Mouse (Mus musculus) kidney, postnatal 25 days (tissue): ENCODE measurements around the gene Rab31.

Experiments
- DNase-seq, 2 experiments: peaks; one replicate each; pipeline ENCODE4 v3.0.0; 2021; ENCODE audit warnings: mixed read lengths in 2 of 2

The Rab31 gene

DNA sequence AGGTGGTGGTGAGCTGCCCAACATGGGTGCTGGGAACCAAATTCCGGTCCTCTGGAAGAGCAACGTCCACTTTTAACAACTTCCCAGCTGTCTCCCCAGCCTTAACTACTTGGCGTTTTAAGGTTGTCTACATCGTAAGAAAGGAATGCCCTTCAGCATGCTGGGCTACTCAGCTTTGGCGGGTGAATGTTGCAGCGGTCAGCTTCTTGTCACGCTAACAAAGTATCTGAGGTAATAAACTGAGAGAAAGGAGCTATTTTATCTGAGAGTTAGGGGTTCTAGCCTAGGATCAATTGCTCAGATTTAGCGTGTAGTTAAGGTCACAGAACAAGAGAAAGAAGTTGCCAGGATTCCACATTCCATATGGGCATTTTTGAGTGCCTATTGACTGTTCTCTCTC lies 71.2 kb downstream of the Rab31 start:
- DNase-seq = no peak

DNA sequence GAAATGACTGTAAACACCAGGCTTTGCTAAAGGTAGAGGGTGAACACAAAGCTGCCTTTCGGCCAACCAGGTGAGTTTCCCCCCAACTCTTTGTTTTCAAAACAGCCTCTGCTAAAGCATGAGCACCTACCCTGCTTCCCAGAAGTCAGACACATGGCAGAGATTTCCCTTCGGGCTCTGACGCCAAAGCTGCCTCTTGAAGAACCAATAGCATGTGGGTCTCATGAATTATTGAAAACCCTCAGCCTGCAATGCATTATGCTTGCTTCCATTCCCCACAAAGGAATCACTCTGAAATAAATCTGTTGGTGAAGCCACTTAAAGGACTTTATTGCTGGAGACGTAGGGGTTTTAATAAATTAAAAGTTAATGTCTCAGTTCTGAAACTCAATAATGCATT lies 72.5 kb downstream of the Rab31 start:
- DNase-seq = no peak

DNA sequence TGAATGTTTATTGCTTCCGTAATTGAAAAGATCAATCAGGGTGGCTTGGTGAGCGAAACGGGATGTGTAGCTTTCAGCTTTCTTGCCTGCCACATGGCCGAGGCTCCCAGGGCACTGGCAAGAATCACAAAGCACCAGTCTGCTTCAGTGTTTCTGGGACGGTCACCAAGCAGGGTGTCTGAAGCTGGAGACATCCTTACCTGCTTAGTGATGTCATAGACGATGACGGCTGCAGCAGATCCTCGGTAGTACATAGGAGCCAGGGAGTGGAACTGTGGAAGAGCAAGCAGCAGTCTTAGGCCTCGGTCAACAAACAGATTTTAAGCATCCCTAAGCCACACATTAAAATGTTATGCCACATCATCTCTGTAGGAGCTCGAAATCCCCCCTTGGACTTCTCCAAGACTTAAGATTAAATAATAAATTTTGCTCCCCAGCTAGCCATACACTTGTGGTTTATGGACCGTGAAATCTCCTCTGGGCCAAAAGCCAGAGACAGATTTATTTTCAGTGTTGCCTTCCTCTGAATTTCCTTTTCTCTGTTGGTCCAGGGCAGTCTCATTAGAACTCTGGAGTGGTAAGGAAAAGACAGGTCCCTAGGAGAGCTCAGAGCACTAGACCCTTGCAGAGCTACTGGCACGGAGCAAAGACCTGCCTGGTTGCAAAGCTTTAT lies 74.6 kb downstream of the Rab31 start:
- peak; percentile 65 to 75 for DNase-seq

DNA sequence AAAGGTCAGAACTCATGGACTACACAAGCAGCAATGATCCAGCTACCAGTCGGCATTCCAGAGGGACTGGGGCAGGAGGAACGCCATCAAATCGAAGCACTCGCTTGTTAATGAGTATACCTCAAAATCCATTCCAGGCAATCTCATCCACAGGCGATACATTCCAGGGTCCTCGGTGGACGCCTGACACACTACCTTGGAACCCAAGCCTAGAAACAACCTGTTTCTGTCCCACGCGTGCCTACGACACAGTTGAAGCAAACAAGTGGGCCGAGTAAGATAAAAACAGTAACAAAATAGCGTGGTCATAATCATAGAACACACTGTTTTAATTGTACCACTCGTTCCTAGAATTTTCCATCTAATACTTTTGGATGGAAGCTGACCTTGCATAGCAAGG lies 75.6 kb downstream of the Rab31 start:
- no peak for DNase-seq

DNA sequence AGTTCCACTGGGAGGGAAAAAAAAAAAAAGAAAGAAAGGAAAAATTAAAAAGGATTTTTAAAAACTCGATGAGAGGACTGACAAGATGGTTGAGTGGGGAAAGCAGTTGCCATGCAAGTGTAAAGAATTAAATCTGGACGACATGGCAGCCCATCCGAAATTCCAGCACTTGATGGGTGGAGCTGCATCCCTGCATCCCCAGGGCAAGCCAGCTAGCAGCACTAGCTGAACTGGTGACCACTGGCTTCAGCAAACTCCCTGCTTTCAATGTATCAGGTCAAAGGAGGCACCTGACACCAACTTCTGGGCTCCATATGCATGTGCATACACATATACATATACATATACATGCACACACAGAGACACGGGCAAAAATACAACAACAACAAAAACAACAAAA lies 80.3 kb downstream of the Rab31 start:
- DNase-seq = no peak

DNA sequence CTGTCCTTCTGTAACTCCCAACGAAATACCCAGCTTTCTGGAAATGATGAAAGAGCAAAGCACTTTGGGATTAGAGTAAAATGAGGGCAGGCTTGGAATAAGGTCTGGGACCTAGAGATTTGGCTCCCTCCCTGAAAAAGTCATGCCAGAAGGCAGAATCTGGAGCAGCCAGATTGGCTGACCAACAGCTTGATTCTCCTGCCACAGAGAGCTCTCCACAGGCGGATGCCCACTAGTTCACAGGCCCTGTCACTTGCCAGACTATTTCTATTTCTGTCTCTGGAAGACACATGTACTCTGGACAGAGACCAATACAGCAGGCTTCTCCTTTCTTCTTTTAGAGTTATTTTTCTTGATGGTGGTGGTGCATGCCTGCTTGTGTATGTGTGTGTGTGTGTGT lies 88.8 kb downstream of the Rab31 start:
- no peak for DNase-seq

DNA sequence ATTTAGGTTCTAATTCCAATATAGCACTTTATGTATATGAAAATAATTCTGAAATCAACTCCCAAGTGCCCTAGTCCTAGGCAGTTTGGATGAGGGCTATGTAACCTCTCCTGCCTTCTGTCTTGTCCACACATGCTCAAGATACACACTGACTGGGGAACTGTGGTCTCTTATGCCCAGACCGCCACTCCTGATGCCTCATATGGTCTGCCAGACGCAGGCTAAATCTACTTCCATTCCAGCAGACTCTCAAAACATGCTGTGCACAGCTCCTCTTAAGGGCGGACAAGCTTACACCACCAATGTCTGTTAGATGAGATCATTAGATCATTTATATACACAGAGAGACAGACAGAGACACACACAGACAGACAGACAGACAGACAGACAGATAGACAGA lies 89.2 kb downstream of the Rab31 start:
- DNase-seq = no peak

DNA sequence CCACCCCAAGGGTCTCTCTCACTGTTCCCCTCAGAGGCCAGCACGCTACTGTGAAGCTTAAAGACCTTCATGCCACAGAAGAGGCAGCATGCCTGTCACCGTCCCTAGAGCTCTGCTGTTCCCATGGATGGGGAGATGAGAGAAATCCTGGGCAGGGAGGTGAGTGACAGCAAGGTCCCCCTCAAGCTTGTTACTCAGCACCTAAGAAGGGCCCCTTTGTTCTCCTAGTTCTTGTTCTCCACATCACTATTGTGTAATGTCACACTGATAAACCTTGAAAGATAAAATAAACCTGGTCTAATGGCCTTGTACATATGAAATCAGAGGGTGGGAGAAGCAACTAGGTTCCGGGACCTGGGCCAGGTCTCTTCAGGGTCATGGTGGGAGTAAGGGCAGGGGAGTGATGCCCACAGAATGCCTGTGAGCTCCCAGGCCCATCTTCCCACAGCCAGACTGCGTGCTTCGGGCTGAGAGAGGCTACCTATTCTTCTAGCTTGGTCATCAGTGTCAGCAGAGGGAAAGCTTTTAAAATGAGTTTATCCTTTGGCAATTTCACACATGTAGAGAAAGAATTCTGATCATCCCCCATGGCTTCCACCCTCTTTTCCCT lies 90.4 kb downstream of the Rab31 start:
- DNase-seq = no peak

DNA sequence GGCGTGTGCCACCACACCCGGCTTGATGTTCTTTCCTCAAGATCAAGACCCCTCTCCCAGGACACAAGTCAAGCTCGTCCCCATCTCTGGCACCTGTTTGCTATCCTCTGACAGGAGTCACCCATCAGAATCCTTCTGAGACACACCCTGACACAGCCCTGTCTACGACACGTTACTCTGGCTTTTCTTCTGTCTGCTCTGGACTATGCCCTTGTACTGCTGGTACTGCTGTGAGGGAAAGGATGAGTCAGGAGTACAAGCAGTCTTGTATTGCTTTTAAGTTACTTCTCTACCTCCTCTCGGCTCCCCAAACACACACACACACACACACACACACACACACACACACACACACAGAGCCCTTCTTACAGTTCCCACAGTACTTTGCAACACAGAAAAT lies 91.0 kb downstream of the Rab31 start:
- DNase-seq = no peak

DNA sequence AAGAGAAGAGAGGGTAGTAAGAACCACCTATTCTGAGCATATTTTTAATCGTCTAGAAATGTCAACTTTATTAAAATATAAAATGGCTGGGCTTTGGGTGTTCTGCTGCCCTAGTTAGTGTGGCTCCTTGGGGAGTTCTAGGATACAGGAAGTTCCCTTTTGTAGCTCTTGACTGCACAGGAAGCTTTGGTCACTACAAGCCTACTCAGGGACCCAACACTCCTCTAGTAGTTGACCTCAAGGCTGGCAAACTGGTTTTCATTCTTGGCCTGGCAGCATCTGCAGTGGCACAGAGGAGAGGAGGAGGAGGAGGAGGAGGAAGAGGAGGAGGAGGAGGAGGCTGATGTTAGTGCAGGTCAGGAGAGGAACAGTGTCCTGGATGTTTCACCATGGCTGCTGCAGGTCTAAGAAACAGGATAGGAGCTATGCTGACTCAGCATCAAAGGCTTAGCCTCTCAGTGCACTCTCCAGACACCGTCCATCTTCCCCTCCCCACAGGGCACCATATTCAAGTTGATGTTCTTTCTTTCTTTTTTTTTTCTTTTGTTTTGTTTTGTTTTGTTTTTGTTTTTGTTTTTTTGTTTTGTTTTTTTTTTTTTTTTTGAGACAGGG lies 91.6 kb downstream of the Rab31 start:
- no peak for DNase-seq

DNA sequence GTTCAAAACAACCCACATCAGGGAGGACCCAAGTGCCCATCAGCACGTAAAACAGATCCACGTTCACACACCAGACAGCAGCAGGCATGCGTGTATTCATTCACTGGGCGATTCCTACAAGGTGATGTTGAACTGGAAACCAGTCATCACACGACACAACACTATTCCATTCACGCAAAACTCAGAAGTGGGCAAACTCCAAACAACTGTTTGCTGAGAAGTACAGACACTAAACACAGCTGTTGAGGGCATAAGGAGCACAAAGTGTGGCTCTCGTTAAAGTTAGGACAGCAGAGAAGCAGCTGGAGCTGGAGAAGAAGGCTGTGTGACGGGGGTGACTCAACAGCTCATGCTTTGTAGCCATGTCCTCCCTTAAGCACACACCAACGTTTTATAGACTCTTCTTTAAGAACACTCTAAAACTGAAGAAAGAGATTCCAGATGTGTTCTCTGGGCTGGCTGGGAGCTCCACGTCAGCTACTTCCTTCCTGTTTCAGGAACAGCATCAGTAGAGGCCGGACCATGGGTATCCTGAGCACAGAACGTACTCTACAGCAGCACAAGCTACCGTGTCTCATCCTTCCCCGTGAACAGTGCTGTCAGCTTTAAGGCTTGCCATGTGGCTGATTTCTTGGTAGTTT lies 92.6 kb downstream of the Rab31 start:
- peak in 1 of 2 experiments; percentile 72 for DNase-seq

DNA sequence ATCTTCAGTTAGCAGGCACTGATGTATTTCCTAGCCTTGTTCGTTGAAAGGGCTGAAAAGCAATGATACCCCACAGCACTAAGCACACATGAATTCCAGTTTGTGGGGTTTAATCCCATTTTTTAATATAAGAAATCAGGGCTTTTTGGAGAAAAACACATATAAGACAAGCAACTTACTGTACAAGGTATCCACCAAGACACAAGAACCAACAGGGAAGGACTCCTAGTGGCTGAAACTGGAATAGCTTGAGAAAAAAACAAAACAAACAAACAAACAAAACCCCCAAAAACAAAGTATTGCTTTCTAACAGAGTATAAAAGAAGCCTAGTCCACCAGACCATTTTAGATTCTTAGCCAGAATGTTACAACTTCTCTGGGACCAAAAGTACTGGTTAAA lies 94.8 kb downstream of the Rab31 start:
- no peak for DNase-seq

DNA sequence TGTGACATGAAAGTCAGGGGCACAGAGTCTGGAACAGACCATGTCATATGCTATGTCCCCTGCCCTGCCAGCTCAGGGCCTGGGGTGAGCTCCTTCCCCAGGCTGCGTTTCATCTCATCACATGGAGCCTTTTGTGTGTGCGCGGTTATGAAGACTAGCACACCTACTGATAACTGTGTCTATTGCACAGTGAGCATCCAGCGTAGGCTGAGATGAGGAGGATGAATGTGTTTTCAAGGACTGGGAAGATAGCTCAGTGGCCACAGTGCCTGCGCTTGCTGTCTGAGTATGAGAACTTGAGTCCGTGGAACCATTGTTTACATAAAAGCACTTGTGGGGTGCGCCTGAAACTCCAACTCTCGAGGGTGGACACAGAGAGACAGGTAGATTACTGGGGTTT lies 96.0 kb downstream of the Rab31 start:
- no peak for DNase-seq

DNA sequence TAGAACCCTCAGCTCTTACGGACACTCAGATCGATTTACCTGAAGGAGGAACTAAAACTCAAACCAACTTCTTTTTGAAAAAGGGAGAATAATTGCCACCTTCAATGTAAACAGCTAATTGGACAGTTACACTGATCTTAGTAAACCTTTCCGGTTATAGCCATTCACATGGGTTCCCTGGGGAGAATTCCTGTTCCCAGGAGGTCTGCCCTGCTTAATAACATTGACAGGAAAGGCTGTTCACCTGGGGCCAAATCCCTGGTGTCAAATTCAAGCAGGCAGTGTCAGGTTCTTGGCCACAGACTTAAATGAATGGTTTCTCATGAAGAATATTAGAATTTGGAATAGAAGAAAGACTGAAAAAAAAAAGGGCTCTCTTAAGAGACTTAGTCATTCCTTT lies 96.6 kb downstream of the Rab31 start:
- no peak for DNase-seq

DNA sequence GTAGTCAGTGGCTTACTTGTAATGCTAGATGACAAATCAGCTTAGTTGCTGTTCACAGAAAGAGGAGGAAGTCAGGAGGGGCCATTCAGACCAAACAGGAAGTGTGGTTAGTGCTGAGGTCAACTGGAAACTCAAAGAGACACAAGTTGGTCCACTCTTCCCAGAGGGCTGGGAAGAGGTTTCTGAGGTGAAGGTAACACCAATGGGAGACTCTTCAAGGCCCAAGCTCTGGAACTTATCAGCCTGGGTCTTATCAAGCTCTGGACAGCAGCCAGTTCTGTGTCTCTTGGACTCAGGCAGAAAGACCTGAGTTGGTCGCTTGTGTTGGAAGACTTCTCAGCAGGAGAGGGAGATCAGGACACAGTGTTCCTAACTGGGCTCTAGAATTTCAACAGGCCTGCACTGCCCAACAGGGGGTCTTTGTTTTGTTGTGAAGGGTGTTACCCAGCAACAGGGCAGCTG lies 97.8 kb downstream of the Rab31 start:
- DNase-seq = peak in 1 of 2 experiments; percentile 48

DNA sequence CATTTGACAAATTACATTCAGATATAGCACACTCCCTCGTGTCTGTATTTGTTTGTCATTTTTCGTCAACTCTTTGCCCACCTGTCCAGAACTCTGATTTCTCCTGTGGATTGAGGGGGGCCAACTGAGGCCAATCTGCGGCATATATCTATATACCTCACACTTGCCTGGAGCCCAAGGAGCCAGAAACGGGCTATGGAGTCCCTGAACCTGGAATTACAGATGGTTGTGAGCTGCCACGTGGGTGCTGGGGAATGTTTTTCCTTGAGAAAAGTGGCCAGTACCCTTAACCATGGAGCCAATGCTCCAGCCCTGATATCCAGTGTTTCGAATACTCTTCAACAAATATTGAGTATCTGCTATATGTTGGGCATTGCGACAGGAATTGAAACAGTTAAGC lies 99.6 kb downstream of the Rab31 start:
- DNase-seq = no peak

DNA sequence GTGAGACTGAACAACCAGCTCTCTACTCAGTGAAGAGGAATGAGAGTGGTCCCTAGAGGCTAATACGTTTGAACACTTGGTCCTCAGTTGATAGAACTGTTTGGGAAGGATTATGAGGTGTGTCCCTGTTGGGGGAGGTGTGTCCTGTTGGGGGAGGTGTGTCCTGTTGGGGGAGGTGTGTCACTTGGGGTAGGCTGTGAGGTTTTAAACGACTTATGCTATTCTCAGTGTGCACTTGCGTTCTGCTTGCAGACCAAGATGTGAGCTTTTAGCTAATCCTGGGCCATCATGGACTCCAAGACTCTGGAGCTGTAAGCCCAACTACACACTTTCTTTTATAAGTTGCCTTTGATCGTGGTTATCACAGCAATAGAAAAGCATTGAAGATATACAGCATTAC lies 103.5 kb downstream of the Rab31 start:
- no peak for DNase-seq

DNA sequence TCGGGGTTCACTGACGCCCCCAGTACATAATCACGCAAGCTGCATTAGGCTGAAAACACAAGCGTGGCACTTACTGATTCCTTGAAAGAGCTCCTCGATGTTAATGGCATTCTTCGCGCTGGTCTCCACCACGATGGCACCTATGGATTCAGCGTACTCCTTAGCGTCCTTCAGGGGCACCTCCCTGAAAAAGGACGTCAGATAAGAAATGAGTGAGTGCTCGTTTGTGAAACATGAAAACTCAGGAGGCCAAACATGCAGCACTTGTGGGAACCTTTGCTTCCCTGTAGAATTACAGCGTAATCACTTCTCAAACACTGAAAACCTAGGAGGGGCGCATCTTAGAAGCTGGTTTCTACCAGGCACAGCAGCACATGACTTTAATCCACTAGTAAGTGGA lies 104.8 kb downstream of the Rab31 start:
- DNase-seq = no peak

DNA sequence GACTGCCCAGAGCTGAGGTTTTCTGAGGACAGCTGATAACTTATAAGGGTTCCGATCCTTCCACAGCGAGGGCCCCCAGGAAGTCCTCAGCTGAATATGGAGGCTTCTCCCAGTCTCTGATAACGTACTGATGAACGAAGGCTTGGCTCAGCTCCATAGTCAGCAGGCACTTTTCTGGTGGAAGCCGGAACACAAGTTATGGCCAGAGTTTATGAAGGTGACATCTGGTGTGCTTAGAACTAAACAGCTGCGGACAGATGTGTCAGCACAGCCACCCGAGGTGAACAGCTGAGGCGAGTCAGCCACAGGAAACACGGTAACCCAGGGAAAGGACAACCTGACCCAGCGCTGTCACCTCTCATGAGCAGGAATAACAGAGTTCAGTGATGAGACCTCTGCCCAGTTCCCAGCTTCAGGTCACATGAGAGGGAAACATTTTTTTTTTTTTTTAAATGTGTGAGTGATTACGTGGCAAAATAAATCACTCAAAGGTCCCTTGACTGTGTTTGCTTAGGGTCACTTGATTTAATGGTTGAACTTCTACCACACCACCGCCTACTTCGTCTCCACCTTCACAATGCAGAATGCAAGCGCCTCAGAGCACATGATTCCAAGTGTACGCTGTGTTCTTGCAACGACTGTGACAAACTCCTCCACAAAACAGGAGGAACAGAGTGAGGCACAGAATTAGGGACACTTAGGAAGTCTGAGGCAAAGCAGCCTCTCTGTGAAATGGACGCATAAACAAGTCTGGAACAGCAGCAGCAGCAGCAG lies 106.0 kb downstream of the Rab31 start:
- peak; percentile 64 to 84 for DNase-seq

DNA sequence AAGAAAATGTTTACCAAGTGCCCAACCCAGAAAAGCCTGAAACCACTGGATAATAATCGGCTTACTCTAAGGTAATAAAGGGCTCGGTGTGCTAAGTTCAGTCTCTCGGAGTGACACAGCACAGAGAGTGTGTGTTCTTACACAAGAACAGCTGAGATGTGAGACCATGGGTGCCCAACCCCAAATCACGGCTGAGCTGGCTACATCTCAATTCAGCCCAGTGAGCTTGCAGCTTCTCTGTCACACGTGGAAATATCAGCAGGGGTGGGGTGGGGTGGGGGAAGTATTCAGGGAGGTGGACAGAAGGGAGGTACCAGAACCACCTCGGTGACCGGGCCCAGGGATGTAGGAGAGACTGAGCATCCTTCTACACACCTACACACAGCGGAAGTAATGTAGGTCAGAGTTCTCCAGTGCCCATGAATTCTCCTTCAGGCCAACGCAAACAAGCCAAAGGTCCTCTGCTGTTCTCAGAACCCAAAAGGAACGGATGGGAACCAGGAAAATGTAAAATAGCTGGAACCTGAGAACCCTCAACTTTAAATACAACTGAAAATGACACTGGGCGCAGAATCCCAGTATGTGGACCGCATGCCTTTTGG lies 106.7 kb downstream of the Rab31 start:
- no peak for DNase-seq

DNA sequence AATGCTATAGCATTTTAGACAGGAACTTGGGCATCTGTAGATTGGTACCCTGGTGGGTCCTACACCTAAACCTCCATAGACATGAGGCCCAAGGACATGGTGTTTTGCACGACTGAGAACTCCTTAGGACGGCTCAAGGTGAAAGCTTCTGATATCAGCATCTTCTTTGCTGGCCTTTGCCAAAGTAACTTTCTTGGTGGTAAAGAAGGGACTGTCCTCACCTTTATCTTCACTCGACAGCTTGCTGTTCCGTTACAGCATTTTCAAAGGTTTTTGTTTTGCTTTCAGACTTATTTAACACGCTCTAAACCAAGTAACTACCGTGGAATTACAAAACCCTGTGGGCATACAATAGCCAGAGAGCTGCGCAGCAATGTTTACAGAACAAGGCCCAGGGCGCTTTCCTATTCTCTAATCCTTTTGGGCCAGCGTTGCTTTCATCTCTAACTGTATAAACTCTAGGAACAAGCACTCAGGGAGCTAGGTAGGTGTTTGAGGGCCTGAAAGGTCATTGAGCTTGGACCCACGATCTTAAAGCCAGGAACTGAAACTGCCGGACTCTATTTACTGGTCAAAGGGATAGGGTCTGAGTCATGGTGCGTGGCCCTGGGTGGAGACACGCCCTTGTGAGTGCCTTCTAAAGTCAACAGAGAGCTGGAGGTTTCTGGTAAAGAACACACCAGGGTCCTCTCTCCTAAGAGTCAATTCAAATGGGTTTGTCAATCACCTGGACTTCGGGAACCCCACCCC lies 109.0 kb downstream of the Rab31 start:
- DNase-seq = no peak

DNA sequence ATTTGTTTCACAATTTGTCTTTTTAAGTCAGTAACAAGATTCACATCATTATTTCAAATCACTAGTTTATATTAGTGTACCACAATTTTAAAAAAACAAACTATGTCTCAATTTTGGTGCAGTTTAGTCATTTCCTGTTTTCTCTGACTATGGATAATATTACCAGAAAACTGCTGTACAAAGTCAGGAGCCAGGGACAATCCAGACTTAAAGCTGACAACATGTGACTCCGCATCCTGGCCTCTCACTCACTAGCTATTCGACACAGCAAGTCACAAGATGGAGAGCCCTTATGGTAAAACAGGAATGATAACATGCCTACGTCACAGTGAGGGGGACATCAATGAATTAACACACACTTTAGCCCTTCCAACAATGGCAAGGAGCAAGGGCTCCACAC lies 109.9 kb downstream of the Rab31 start:
- no peak for DNase-seq
